Mouse (Mus musculus) liver, adult 2 months (tissue): ENCODE results near the gene Pias1.

ENCODE experiments used
- CTCF ChIP-seq: fragments of 200-500 bp; IDR thresholded peaks from 2 replicates; pipeline ENCODE4 v1.5.1; 2011; ENCODE audit warnings: low read depth, low read length, control low read depth
- POLR2A ChIP-seq: fragments of 200-500 bp; IDR thresholded peaks from 2 replicates; pipeline ENCODE4 v1.6.1; 2011; ENCODE audit warnings: low read length, control low read depth; ENCODE audit not compliant: insufficient read depth; ENCODE audit errors: extremely low read depth

GRCm38 (mm10) chr9:63035431-63035830 is 47.7 kb upstream of the Pias1 start:
- TF ChIP-seq POLR2A (no peak), CTCF (no peak)
